12 mouse cellular contexts compared by ENCODE assay signal in genomic region chr10:69744181-69744580, GRCm38 (mm10).
DNase-seq lines count a peak whose midpoint lies in the region; ATAC-seq and TF ChIP-seq lines count a peak whose summit lies in the region.
"Had no signal": no experiment of that assay in that cellular context is flagged by ENCODE, and none has a peak within 500 bp of the region (broad histone marks: within the 10 kb centered on the region; RNA-seq: fewer than 3 reads in every experiment).

No protein-coding gene starts in this region.

- peaks cover 29% of the 10 kb centered on the region for H3K4me1 ChIP-seq in forebrain, postnatal 0 days (ENCODE audit: insufficient read depth)
- H3K4me1 ChIP-seq in heart, embryonic 11.5 days (ENCODE audit: control insufficient read depth, insufficient read depth, low read length): 0 out of 2 replicates have a peak, but pooled peaks cover 3% of the 10 kb centered on the region
- H3K4me1 ChIP-seq: liver, embryonic 12.5 days had no signal

- no peaks in the 10 kb centered on the region for H3K36me3 ChIP-seq in forebrain, postnatal 0 days (ENCODE audit: insufficient read depth)
- no peaks in the 10 kb centered on the region for H3K36me3 ChIP-seq in heart, embryonic 11.5 days (ENCODE audit: control insufficient read depth, insufficient read depth, low read length)
- H3K36me3 ChIP-seq: heart, embryonic 13.5 days; kidney, embryonic 15.5 days; liver, embryonic 12.5 days had no signal

- no peak overlapping the region for H3K9ac ChIP-seq in forebrain, postnatal 0 days
- no peak overlapping the region for H3K9ac ChIP-seq in heart, embryonic 11.5 days (ENCODE audit: low read depth, low read length)
- H3K9ac ChIP-seq: heart, embryonic 13.5 days; kidney, embryonic 15.5 days; liver, embryonic 12.5 days had no signal

- H3K27ac ChIP-seq in forebrain, postnatal 0 days (ENCODE audit: low read depth, low read length): 0 out of 2 replicates have a peak overlapping the region, but pooled peaks have one; percentile 36
- H3K27ac ChIP-seq in heart, embryonic 11.5 days (ENCODE audit: low read depth, low read length): no peak overlapping the region
- H3K27ac ChIP-seq: heart, embryonic 13.5 days; kidney, embryonic 15.5 days; liver, embryonic 12.5 days had no signal

- WGBS in forebrain, postnatal 0 days: 27% methylated on average over 8 of the region's 8 CpGs
- 61% methylated on average over 8 of the region's 8 CpGs for WGBS in heart, embryonic 11.5 days (ENCODE audit: insufficient replicate concordance)

- H3K9me3 ChIP-seq in forebrain, postnatal 0 days (ENCODE audit: low read length): no peaks in the 10 kb centered on the region
- H3K9me3 ChIP-seq in heart, embryonic 11.5 days (replicated peaks; ENCODE audit: control insufficient read depth, low read length): no peaks in the 10 kb centered on the region
- H3K9me3 ChIP-seq: heart, embryonic 13.5 days; kidney, embryonic 15.5 days; liver, embryonic 12.5 days had no signal

- no peak for TF ChIP-seq CTCF in forebrain, postnatal 0 days (IDR thresholded peaks at IDR 0.05; ENCODE audit: low read depth)

- H3K27me3 ChIP-seq in forebrain, postnatal 0 days (ENCODE audit: insufficient read depth, low read length): no peaks in the 10 kb centered on the region
- H3K27me3 ChIP-seq in heart, embryonic 11.5 days (ENCODE audit: control insufficient read depth, insufficient read depth, low read length): no peaks in the 10 kb centered on the region
- H3K27me3 ChIP-seq: heart, embryonic 13.5 days; kidney, embryonic 15.5 days; liver, embryonic 12.5 days had no signal

- no peak overlapping the region for H3K4me2 ChIP-seq in forebrain, postnatal 0 days (ENCODE audit: low read depth)
- no peak overlapping the region for H3K4me2 ChIP-seq in heart, embryonic 11.5 days
- H3K4me2 ChIP-seq: heart, embryonic 13.5 days; kidney, embryonic 15.5 days; liver, embryonic 12.5 days had no signal

- peak; percentile 33; the same call in 1 of the 2 replicates for ATAC-seq in forebrain, postnatal 0 days
- ATAC-seq in heart, embryonic 11.5 days (replicated peaks; ENCODE audit: insufficient number of reproducible peaks, low FRiP score, low TSS enrichment): no peak
- ATAC-seq: liver, embryonic 12.5 days had no signal

- DNase-seq in gastrocnemius, postnatal 14 days: peak; percentile 24
- DNase-seq in gastrocnemius, postnatal 36 days: no peak
- DNase-seq in brain, adult 2 months (ENCODE audit: low read depth, low spot score): peak; percentile 88
- peak; percentile 73 for DNase-seq in forebrain, postnatal 0 days
- peak; percentile 72 to 73 for DNase-seq in layer of hippocampus, postnatal 36 days
- no peak for DNase-seq in spleen, postnatal 4 days (ENCODE audit: low spot score in 2 of 2)
- DNase-seq in thymus, postnatal 25 days: no peak
- DNase-seq: adrenal gland, postnatal 10 days had no signal

- intact Hi-C loops in gastrocnemius, postnatal 14 days (cut with DNase I; ENCODE audit: low total_unique reads): no loop called here
- intact Hi-C loops in gastrocnemius, postnatal 36 days (cut with DNase I): no loop called here

- no peak overlapping the region for H3K4me3 ChIP-seq in forebrain, postnatal 0 days (ENCODE audit: low read depth, low read length)
- no peak overlapping the region for H3K4me3 ChIP-seq in heart, embryonic 11.5 days (ENCODE audit: low read depth, low read length)
- H3K4me3 ChIP-seq: heart, embryonic 13.5 days; kidney, embryonic 15.5 days; liver, embryonic 12.5 days had no signal

Comparison
In these comparisons a context has a peak if more than half of its experiments do, and no peak if none do; other contexts are left out.
1. DNase-seq: peak in gastrocnemius, postnatal 14 days (single experiment), brain, adult 2 months (single experiment), forebrain, postnatal 0 days (single experiment) and layer of hippocampus, postnatal 36 days (2 of 2); none in gastrocnemius, postnatal 36 days (0 of 2), spleen, postnatal 4 days (0 of 2) and thymus, postnatal 25 days (single experiment).